Mouse (Mus musculus): ENCODE results near the gene Helt. TPM values are rescaled to one million over a fixed set of nuclear protein-coding genes. Genes with fewer than 3 reads are reported as not detected.

Helt gene
- polyA plus RNA-seq, 1 experiment: not detected

DNA sequence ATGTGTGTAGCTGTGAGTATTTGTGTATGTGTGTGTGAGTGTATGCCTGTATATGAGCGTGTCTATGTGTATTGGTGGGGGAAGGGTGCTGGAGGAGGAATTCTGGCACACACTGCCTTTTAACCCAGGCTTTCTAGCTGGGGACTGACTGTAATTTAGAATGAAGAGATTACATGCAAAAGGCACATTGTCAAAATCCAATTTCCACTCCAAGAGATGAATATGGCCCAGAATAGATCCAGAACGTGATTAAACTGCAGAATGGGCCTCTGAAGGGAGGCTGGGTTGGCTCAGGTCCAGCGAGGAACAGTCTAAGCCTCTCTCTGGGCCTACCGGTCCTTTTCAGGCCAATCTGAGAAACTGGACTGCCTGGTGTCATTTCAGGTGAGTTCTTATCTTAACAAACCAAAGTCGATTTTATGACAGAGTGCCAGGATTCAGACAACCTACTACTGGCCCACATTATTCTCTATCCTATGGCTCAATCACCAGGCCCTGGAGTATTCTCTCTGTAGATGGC, 29.3 kb upstream of the Helt start:
- H3K27me3 ChIP-seq (ENCODE audit: control insufficient read depth, insufficient read depth, insufficient read length): no peaks in the 10 kb centered on the region
- TF ChIP-seq CTCF (IDR thresholded peaks at IDR 0.05; ENCODE audit: control insufficient read depth, insufficient read depth, insufficient read length): no peak
- no peaks in the 10 kb centered on the region for H3K36me3 ChIP-seq (ENCODE audit: control insufficient read depth, insufficient read depth)
- no peak overlapping the region for H3ac ChIP-seq (ENCODE audit: control insufficient read depth, insufficient read length, low read depth)
- no peaks in the 10 kb centered on the region for H3K79me2 ChIP-seq (ENCODE audit: control insufficient read depth, insufficient read depth)
- H3K4me3 ChIP-seq (ENCODE audit: insufficient read depth, poor library complexity, severe bottlenecking): no peak overlapping the region
- H3K79me3 ChIP-seq (ENCODE audit: low read depth): no peaks in the 10 kb centered on the region

DNA sequence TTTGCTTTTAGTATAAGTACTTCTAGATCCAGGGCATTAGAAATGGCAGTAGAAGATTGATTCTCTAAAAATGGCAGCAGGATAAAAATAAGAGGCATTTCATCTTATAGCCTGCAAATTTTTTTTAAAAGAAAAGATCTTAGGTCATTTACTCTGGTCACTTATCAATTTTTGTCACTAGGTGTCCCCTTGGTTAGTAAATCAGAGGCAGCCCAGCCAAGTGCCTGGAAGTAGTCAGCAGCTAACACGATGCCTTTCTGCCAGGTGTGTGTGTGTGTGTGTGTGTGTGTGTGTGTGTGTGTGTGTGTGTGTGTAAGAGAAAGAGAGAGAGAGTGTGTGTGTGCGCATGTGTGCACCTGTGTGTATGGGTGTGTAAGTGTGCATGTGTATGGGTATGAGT, 28.4 kb upstream of the Helt start:
- no peak for TF ChIP-seq CTCF (IDR thresholded peaks at IDR 0.05; ENCODE audit: control insufficient read depth, insufficient read depth, insufficient read length)
- TF ChIP-seq CEBPB (IDR thresholded peaks at IDR 0.05; ENCODE audit: low read depth): no peak
- no peak for TF ChIP-seq USF1 (IDR thresholded peaks at IDR 0.05; ENCODE audit: low read depth)
- no peak for TF ChIP-seq MYOD1 (IDR thresholded peaks at IDR 0.05; ENCODE audit: control insufficient read depth, insufficient read length, low read depth)
- TF ChIP-seq MAX (IDR thresholded peaks at IDR 0.05): no peak
- TF ChIP-seq MYOG (IDR thresholded peaks at IDR 0.05; ENCODE audit: control insufficient read depth, extremely low read depth, insufficient read length): no peak
- TF ChIP-seq FOSL1 (IDR thresholded peaks at IDR 0.05; ENCODE audit: insufficient read depth, low read length, poor library complexity, severe bottlenecking): no peak
- Histone ChIP-seq H3ac (ENCODE audit: control insufficient read depth, insufficient read length, low read depth) (no peak overlapping the region), H3K79me3 (ENCODE audit: low read depth) (no peaks in the 10 kb centered on the region), H3K4me3 (ENCODE audit: insufficient read depth, poor library complexity, severe bottlenecking) (no peak overlapping the region), H3K79me2 (ENCODE audit: control insufficient read depth, insufficient read depth) (no peaks in the 10 kb centered on the region), H3K36me3 (ENCODE audit: control insufficient read depth, insufficient read depth) (no peaks in the 10 kb centered on the region), H3K27me3 (ENCODE audit: control insufficient read depth, insufficient read depth, insufficient read length) (no peaks in the 10 kb centered on the region)

DNA sequence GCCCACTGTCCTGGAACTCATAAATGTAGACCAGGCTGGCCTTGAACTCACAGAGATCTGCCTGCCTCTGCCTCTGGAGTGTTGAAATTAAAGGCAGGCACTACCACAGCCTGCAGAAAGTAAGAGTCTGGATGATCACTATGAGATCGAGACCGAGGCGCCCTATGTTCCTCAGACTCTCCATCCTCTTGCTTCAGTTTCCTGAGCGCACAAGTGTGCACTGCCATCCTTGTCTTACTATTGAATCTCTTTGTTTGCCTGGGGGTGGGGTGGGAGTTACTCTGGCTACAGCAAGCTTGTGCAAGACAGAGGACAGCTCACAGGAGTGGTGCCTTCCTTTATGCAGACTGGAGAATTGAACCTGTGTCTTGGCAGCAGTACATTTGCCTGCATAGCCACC, 27.9 kb upstream of the Helt start:
- Histone ChIP-seq H3ac (ENCODE audit: control insufficient read depth, insufficient read length, low read depth) (no peak overlapping the region), H3K79me3 (ENCODE audit: low read depth) (no peaks in the 10 kb centered on the region), H3K79me2 (ENCODE audit: control insufficient read depth, insufficient read depth) (no peaks in the 10 kb centered on the region), H3K4me3 (ENCODE audit: insufficient read depth, poor library complexity, severe bottlenecking) (no peak overlapping the region), H3K27me3 (ENCODE audit: control insufficient read depth, insufficient read depth, insufficient read length) (no peaks in the 10 kb centered on the region), H3K36me3 (ENCODE audit: control insufficient read depth, insufficient read depth) (no peaks in the 10 kb centered on the region)
- TF ChIP-seq CTCF (IDR thresholded peaks at IDR 0.05; ENCODE audit: control insufficient read depth, insufficient read depth, insufficient read length) (no peak), MAX (IDR thresholded peaks at IDR 0.05) (no peak), FOSL1 (IDR thresholded peaks at IDR 0.05; ENCODE audit: insufficient read depth, low read length, poor library complexity, severe bottlenecking) (no peak), MYOG (IDR thresholded peaks at IDR 0.05; ENCODE audit: control insufficient read depth, extremely low read depth, insufficient read length) (no peak), CEBPB (IDR thresholded peaks at IDR 0.05; ENCODE audit: low read depth) (no peak), USF1 (IDR thresholded peaks at IDR 0.05; ENCODE audit: low read depth) (no peak)

DNA sequence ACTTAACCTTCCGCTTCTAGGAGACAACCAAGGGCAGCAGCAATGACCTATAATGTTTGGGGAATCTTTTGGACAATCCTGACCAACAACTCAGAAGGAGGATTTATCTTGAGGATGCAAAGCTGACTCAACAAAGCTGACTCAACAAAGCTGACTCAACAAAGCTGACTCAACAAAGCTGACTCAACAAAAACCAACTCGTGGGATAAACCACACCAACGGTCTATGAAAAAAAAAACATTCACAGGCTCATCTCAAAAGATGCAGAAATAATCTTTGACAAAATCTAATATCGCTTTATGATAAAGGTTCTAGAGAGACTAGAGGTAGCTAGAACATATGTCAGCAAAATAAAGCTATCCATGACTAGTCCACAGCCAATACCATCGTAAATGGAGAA, 24.3 kb upstream of the Helt start:
- Histone ChIP-seq H3K27me3 (ENCODE audit: control insufficient read depth, insufficient read depth, insufficient read length) (no peaks in the 10 kb centered on the region), H3ac (ENCODE audit: control insufficient read depth, insufficient read length, low read depth) (no peak overlapping the region), H3K4me3 (ENCODE audit: insufficient read depth, poor library complexity, severe bottlenecking) (no peak overlapping the region), H3K79me3 (ENCODE audit: low read depth) (no peaks in the 10 kb centered on the region), H3K79me2 (ENCODE audit: control insufficient read depth, insufficient read depth) (no peaks in the 10 kb centered on the region), H3K36me3 (ENCODE audit: control insufficient read depth, insufficient read depth) (no peaks in the 10 kb centered on the region)
- TF ChIP-seq CTCF (IDR thresholded peaks at IDR 0.05; ENCODE audit: control insufficient read depth, insufficient read depth, insufficient read length): no peak
- no peak for TF ChIP-seq MYOD1 (IDR thresholded peaks at IDR 0.05; ENCODE audit: control insufficient read depth, insufficient read length, low read depth)
- no peak for TF ChIP-seq MAX (IDR thresholded peaks at IDR 0.05)
- TF ChIP-seq MYOG (IDR thresholded peaks at IDR 0.05; ENCODE audit: control insufficient read depth, extremely low read depth, insufficient read length): no peak
- TF ChIP-seq FOSL1 (IDR thresholded peaks at IDR 0.05; ENCODE audit: insufficient read depth, low read length, poor library complexity, severe bottlenecking): no peak
- TF ChIP-seq USF1 (IDR thresholded peaks at IDR 0.05; ENCODE audit: low read depth): no peak
- no peak for TF ChIP-seq CEBPB (IDR thresholded peaks at IDR 0.05; ENCODE audit: low read depth)

DNA sequence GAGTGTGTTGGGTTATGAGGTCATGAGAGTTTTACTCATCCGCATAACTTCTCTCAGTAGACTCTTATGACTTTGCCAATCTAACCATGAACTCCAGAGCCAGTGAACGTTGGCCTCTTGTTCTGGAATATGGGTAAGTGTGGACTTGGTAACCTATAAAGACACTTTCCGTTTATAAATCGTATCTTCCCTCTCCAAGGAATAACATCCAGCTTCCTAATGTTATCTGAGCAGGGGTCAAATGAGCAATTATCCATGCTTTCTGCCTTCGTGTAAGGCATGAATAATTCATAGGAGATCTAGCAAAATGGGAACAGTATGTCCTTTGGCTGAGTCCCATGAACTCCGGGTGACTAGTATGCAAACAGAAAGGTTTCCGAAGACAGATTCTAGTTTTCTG, 22.7 kb upstream of the Helt start:
- Histone ChIP-seq H3K79me2 (ENCODE audit: control insufficient read depth, insufficient read depth) (no peaks in the 10 kb centered on the region), H3K36me3 (ENCODE audit: control insufficient read depth, insufficient read depth) (no peaks in the 10 kb centered on the region), H3K4me3 (ENCODE audit: insufficient read depth, poor library complexity, severe bottlenecking) (no peak overlapping the region), H3K27me3 (ENCODE audit: control insufficient read depth, insufficient read depth, insufficient read length) (no peaks in the 10 kb centered on the region), H3K79me3 (ENCODE audit: low read depth) (no peaks in the 10 kb centered on the region), H3ac (ENCODE audit: control insufficient read depth, insufficient read length, low read depth) (no peak overlapping the region)
- TF ChIP-seq CEBPB (IDR thresholded peaks at IDR 0.05; ENCODE audit: low read depth): no peak

DNA sequence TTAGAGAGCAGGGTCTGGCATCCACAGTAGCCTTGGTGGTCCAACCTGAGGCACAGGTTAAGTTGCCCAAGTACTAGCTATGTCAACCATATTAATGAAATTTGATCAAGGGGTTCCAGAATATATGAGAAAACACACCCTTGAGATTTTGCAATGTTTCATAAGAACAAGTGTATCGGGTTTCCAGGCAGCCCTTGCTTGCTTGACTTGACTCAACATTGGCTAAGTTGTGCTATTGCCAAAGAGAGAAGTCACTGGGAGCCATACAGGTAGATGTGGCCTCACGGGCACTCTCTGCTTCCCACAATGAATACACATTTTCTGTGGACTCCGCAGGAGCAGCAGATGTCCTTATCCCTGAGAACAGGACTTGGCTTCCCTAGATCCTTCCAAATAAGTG, 19.3 kb upstream of the Helt start:
- H3ac ChIP-seq (ENCODE audit: control insufficient read depth, insufficient read length, low read depth): no peak overlapping the region
- H3K79me3 ChIP-seq (ENCODE audit: low read depth): no peaks in the 10 kb centered on the region
- H3K4me3 ChIP-seq (ENCODE audit: insufficient read depth, poor library complexity, severe bottlenecking): no peak overlapping the region
- no peaks in the 10 kb centered on the region for H3K36me3 ChIP-seq (ENCODE audit: control insufficient read depth, insufficient read depth)
- H3K27me3 ChIP-seq (ENCODE audit: control insufficient read depth, insufficient read depth, insufficient read length): peaks cover 4% of the 10 kb centered on the region
- H3K79me2 ChIP-seq (ENCODE audit: control insufficient read depth, insufficient read depth): no peaks in the 10 kb centered on the region
- no peak for TF ChIP-seq MAX (IDR thresholded peaks at IDR 0.05)
- no peak for TF ChIP-seq MYOG (IDR thresholded peaks at IDR 0.05; ENCODE audit: control insufficient read depth, extremely low read depth, insufficient read length)
- TF ChIP-seq USF1 (IDR thresholded peaks at IDR 0.05; ENCODE audit: low read depth): no peak
- no peak for TF ChIP-seq MYOD1 (IDR thresholded peaks at IDR 0.05; ENCODE audit: control insufficient read depth, insufficient read length, low read depth)
- no peak for TF ChIP-seq CEBPB (IDR thresholded peaks at IDR 0.05; ENCODE audit: low read depth)
- no peak for TF ChIP-seq CTCF (IDR thresholded peaks at IDR 0.05; ENCODE audit: control insufficient read depth, insufficient read depth, insufficient read length)
- TF ChIP-seq FOSL1 (IDR thresholded peaks at IDR 0.05; ENCODE audit: insufficient read depth, low read length, poor library complexity, severe bottlenecking): no peak

Measured in C2C12 (cell line).